Mouse (Mus musculus): ENCODE data around the gene Add3. TPM values are rescaled to one million over a fixed set of nuclear protein-coding genes. Genes with fewer than 3 reads are reported as not detected.

Gene Add3
- polyA plus RNA-seq, 1 experiment from 2014 or later = 66.5 TPM

DNA sequence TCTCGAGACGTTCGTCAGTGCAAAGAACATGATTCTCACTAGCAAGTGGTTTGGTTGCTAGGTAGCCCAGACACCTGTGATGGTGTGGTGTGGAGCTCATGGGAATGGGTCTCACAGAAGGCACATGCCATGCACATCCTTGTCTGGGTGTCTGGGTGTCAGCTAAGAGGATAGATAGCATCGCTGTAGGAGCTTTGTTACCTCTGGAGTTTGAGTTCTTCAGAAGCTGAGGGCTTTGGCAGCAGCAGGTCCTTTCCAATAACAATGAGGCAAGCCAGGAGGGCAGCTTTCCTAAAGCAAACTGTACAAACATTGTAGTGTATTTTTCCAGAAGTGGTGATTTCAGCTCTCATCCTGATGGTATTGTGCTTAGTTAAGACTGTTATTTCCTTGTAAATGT is 12.2 kb downstream of the Add3 start:
- DNase-seq (ENCODE audit: low spot score) (no peak), ATAC-seq (replicated peaks; ENCODE audit: low FRiP score, low read depth) (no peak)
- no peaks in the 10 kb centered on the region for H3K9me3 ChIP-seq (replicated peaks; ENCODE audit: low read length)
- H3K9ac ChIP-seq (ENCODE audit: low read depth, low read length) = no peak overlapping the region
- TF ChIP-seq CTCF (IDR thresholded peaks at IDR 0.05; ENCODE audit: low read depth) = no peak
- peaks cover 2% of the 10 kb centered on the region; the same call in 1 of the 2 replicates for H3K36me3 ChIP-seq (ENCODE audit: insufficient read depth, low read length)
- no peak overlapping the region for H3K27ac ChIP-seq
- H3K4me1 ChIP-seq (replicated peaks; ENCODE audit: insufficient read depth, low read length) = no peaks in the 10 kb centered on the region
- H3K27me3 ChIP-seq (ENCODE audit: insufficient read depth, low read length) = no peaks in the 10 kb centered on the region
- whole genome bisulfite sequencing = 83% methylated on average over 4 of the region's 4 CpGs
- H3K4me3 ChIP-seq (replicated peaks; ENCODE audit: low read depth, low read length) = no peak overlapping the region
- H3K4me2 ChIP-seq (ENCODE audit: low read length) = no peak overlapping the region

DNA sequence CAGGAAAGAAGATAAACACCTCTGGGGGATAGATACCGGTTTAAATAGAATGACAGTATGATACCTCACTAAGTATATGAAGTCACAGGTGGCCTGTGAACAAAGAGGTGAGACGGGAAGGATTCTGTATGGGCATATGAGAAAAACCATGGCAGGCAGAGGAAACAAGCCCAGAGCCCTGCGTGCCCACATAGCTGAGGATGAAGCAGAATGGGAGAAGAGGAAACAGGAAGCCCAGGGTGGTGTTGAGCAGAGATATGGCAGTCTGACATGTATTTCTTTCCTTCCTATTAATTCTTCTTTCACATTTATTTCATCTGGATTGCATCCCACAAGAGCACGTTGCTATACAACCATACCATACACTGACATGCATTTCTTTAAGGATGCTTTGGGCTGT is 12.9 kb downstream of the Add3 start:
- no peaks in the 10 kb centered on the region for H3K27me3 ChIP-seq (ENCODE audit: insufficient read depth, low read length)
- peaks cover 2% of the 10 kb centered on the region; the same call in 1 of the 2 replicates for H3K36me3 ChIP-seq (ENCODE audit: insufficient read depth, low read length)
- DNase-seq (ENCODE audit: low spot score) (no peak), ATAC-seq (replicated peaks; ENCODE audit: low FRiP score, low read depth) (no peak)
- H3K4me1 ChIP-seq (replicated peaks; ENCODE audit: insufficient read depth, low read length) = no peaks in the 10 kb centered on the region
- no peak overlapping the region for H3K4me3 ChIP-seq (replicated peaks; ENCODE audit: low read depth, low read length)
- WGBS = 76% methylated on average over 4 of the region's 4 CpGs
- no peak overlapping the region for H3K9ac ChIP-seq (ENCODE audit: low read depth, low read length)
- no peaks in the 10 kb centered on the region for H3K9me3 ChIP-seq (replicated peaks; ENCODE audit: low read length)
- no peak overlapping the region for H3K4me2 ChIP-seq (ENCODE audit: low read length)
- no peak overlapping the region for H3K27ac ChIP-seq
- TF ChIP-seq CTCF (IDR thresholded peaks at IDR 0.05; ENCODE audit: low read depth) = no peak

DNA sequence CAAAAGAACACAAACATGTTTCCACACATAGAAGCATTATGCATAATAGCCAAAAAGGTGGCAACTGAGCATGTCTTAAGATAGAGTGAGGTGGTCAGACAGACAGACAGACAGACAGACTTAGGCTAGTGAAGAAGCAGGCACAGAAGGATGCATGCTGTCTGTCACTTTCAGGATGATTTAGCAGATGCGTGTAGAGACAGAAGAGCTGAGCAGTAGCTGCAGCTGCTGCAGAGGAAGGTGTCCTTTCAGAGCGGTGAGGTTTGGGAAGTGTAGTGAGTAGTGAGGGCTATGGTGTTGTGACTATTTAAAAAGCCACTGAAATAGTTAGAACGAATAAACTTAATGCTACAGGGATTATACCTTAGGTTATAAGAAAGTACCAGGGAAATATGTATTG is 13.9 kb downstream of the Add3 start:
- no peaks in the 10 kb centered on the region for H3K4me1 ChIP-seq (replicated peaks; ENCODE audit: insufficient read depth, low read length)
- H3K4me2 ChIP-seq (ENCODE audit: low read length) = no peak overlapping the region
- H3K4me3 ChIP-seq (replicated peaks; ENCODE audit: low read depth, low read length) = no peak overlapping the region
- H3K36me3 ChIP-seq (ENCODE audit: insufficient read depth, low read length) = peaks cover 2% of the 10 kb centered on the region; the same call in 1 of the 2 replicates
- no peak for TF ChIP-seq CTCF (IDR thresholded peaks at IDR 0.05; ENCODE audit: low read depth)
- 84% methylated on average over 3 of the region's 3 CpGs for WGBS
- H3K27me3 ChIP-seq (ENCODE audit: insufficient read depth, low read length) = no peaks in the 10 kb centered on the region
- ATAC-seq (replicated peaks; ENCODE audit: low FRiP score, low read depth) (no peak), DNase-seq (ENCODE audit: low spot score) (no peak)
- no peaks in the 10 kb centered on the region for H3K9me3 ChIP-seq (replicated peaks; ENCODE audit: low read length)
- H3K27ac ChIP-seq = no peak overlapping the region
- no peak overlapping the region for H3K9ac ChIP-seq (ENCODE audit: low read depth, low read length)

DNA sequence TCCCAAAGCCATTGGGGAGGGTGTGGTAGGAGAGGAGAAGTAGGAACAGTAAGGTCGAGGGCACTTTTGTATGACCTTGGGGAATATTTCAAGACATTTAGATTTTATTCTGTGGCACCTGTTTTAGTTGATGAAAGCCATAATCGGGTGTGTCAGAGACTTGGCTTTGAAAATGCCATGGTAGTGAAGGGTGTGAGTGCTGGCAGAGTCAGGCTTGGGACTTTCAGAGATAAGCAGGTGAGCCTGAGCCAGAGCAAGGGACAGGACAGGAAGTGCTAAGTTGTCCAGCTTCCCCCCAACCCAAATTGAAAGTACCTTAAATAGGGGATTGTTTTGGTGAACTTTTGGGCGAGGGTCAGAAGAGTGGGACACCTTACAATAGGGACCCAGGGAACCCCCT is 16.1 kb downstream of the Add3 start:
- Histone ChIP-seq H3K36me3 (ENCODE audit: insufficient read depth, low read length) (peaks cover 2% of the 10 kb centered on the region; the same call in 1 of the 2 replicates), H3K4me3 (replicated peaks; ENCODE audit: low read depth, low read length) (no peak overlapping the region), H3K9me3 (replicated peaks; ENCODE audit: low read length) (no peaks in the 10 kb centered on the region), H3K4me1 (replicated peaks; ENCODE audit: insufficient read depth, low read length) (no peaks in the 10 kb centered on the region), H3K27ac (no peak overlapping the region), H3K9ac (ENCODE audit: low read depth, low read length) (no peak overlapping the region), H3K4me2 (ENCODE audit: low read length) (no peak overlapping the region), H3K27me3 (ENCODE audit: insufficient read depth, low read length) (no peaks in the 10 kb centered on the region)
- 91% methylated on average over 3 of the region's 3 CpGs for WGBS
- ATAC-seq (replicated peaks; ENCODE audit: low FRiP score, low read depth) = no peak
- DNase-seq (ENCODE audit: low spot score) = no peak
- no peak for TF ChIP-seq CTCF (IDR thresholded peaks at IDR 0.05; ENCODE audit: low read depth)

DNA sequence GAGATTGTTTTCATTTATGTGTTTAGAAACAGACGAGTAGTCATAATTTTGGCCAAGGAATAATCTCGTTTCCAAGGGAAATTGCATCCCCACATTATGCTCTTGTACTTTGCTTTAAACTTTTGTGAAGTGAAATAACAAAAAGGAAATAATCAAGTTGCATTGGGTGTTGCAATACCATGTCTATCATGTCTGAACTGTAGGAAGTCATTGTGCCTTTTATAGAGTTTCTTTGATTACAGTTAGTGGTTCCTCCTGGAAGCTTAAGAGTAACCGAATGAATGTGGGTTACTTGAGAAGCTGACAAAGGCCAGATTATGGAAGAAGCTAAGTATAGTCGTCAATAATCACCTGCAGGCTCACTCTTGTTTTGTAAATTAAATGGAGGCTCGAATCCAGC is 16.9 kb downstream of the Add3 start:
- H3K27ac ChIP-seq = no peak overlapping the region
- H3K9me3 ChIP-seq (replicated peaks; ENCODE audit: low read length) = no peaks in the 10 kb centered on the region
- 84% methylated on average over 5 of the region's 5 CpGs for WGBS
- H3K9ac ChIP-seq (ENCODE audit: low read depth, low read length) = no peak overlapping the region
- peaks cover 2% of the 10 kb centered on the region; the same call in 1 of the 2 replicates for H3K36me3 ChIP-seq (ENCODE audit: insufficient read depth, low read length)
- H3K4me1 ChIP-seq (replicated peaks; ENCODE audit: insufficient read depth, low read length) = no peaks in the 10 kb centered on the region
- no peak overlapping the region for H3K4me2 ChIP-seq (ENCODE audit: low read length)
- no peak for DNase-seq (ENCODE audit: low spot score)
- H3K27me3 ChIP-seq (ENCODE audit: insufficient read depth, low read length) = no peaks in the 10 kb centered on the region
- no peak for ATAC-seq (replicated peaks; ENCODE audit: low FRiP score, low read depth)
- H3K4me3 ChIP-seq (replicated peaks; ENCODE audit: low read depth, low read length) = no peak overlapping the region
- no peak for TF ChIP-seq CTCF (IDR thresholded peaks at IDR 0.05; ENCODE audit: low read depth)

DNA sequence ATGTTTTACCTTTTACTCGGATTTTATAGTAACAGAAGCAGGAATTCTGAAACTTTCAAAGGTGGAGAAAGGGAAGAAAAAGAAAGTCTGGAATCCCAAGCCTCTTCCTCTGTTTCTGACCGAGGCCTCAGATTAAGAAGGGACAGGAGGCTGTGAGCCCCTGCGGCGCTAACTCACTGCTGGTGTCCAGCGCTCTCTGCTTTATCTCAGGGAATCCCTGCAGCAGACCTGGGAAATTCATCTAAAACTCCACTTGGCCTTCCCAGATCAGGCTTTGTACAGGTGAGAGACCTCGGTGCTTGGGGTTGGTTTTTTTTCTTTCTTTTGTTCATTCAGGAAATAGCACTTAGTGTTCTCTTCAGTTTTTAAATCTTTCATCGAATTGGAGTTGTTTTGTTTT is 19.1 kb downstream of the Add3 start:
- Histone ChIP-seq H3K9ac (ENCODE audit: low read depth, low read length) (no peak overlapping the region), H3K4me3 (replicated peaks; ENCODE audit: low read depth, low read length) (no peak overlapping the region), H3K36me3 (ENCODE audit: insufficient read depth, low read length) (peaks cover 2% of the 10 kb centered on the region; the same call in 1 of the 2 replicates), H3K27ac (no peak overlapping the region), H3K4me2 (ENCODE audit: low read length) (no peak overlapping the region), H3K9me3 (replicated peaks; ENCODE audit: low read length) (no peaks in the 10 kb centered on the region), H3K27me3 (ENCODE audit: insufficient read depth, low read length) (no peaks in the 10 kb centered on the region), H3K4me1 (replicated peaks; ENCODE audit: insufficient read depth, low read length) (no peaks in the 10 kb centered on the region)
- TF ChIP-seq CTCF (IDR thresholded peaks at IDR 0.05; ENCODE audit: low read depth) = no peak
- ATAC-seq (replicated peaks; ENCODE audit: low FRiP score, low read depth) = no peak
- no peak for DNase-seq (ENCODE audit: low spot score)
- WGBS = 74% methylated on average over 7 of the region's 7 CpGs

DNA sequence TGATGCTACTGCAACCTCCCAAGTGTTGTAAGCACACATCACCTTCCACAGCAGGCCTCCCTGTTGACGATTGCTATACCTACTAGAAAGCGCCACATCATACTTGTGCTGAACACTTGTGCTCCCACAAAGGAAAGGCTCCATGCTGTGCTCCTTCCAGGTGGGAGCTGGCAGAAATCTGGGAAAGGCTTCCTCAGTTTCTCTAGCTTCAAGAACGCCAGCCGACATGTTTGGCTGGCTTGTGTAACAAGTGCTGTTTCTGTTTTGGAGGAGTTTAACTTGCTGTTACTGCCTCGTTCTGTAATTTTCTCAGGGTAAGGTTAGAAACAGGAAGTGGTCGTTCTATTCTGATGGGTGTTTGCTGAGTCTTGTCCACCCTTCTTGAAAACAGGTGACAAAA is 22.7 kb downstream of the Add3 start:
- Histone ChIP-seq H3K4me1 (replicated peaks; ENCODE audit: insufficient read depth, low read length) (no peaks in the 10 kb centered on the region), H3K27ac (no peak overlapping the region), H3K4me3 (replicated peaks; ENCODE audit: low read depth, low read length) (no peak overlapping the region), H3K4me2 (ENCODE audit: low read length) (no peak overlapping the region), H3K27me3 (ENCODE audit: insufficient read depth, low read length) (no peaks in the 10 kb centered on the region), H3K9me3 (replicated peaks; ENCODE audit: low read length) (no peaks in the 10 kb centered on the region), H3K36me3 (ENCODE audit: insufficient read depth, low read length) (no peaks in the 10 kb centered on the region), H3K9ac (ENCODE audit: low read depth, low read length) (no peak overlapping the region)
- ATAC-seq (replicated peaks; ENCODE audit: low FRiP score, low read depth) (no peak), DNase-seq (ENCODE audit: low spot score) (no peak)
- TF ChIP-seq CTCF (IDR thresholded peaks at IDR 0.05; ENCODE audit: low read depth) = no peak
- 79% methylated on average over 6 of the region's 6 CpGs for WGBS
